Mouse (Mus musculus) midbrain, embryonic 16.5 days (tissue): Measurements from ENCODE around the gene Sec62. TPM values are rescaled to one million over a fixed set of nuclear protein-coding genes. Genes with fewer than 3 reads are reported as not detected.

Experiments used
- ATAC-seq: fragments of 200-750 bp; cut with Nextera tagmentation; 2 replicates; pipeline ENCODE4 v1.8.0; 2017; ENCODE audit warnings: moderate TSS enrichment
- H3K27ac ChIP-seq: fragments of 300-500 bp; sonication (generic); 2 replicates; pipeline ENCODE4 v1.5.1; 2014; ENCODE audit warnings: mild to moderate bottlenecking, low read length, mixed read lengths
- H3K27me3 ChIP-seq: fragments of 300-500 bp; sonication (generic); 2 replicates; pipeline ENCODE4 v1.6.1; 2014; ENCODE audit warnings: low read depth, low read length, mixed read lengths; ENCODE audit not compliant: control insufficient read depth, insufficient read depth
- H3K36me3 ChIP-seq: fragments of 300-500 bp; sonication (generic); 2 replicates; pipeline ENCODE4 v1.6.1; 2014; ENCODE audit warnings: mild to moderate bottlenecking, low read length, moderate library complexity, mixed read lengths; ENCODE audit not compliant: control insufficient read depth, insufficient read depth
- H3K4me1 ChIP-seq: fragments of 300-500 bp; sonication (generic); 2 replicates; pipeline ENCODE4 v1.6.1; 2014; ENCODE audit warnings: mild to moderate bottlenecking, low read length, mixed read lengths; ENCODE audit not compliant: control insufficient read depth, insufficient read depth
- H3K4me2 ChIP-seq: fragments of 300-500 bp; sonication (generic); 2 replicates; pipeline ENCODE4 v1.6.1; 2014; ENCODE audit warnings: mild to moderate bottlenecking, low read length, mixed read lengths
- H3K4me3 ChIP-seq: fragments of 300-500 bp; sonication (generic); 2 replicates; pipeline ENCODE4 v1.5.1; 2014; ENCODE audit warnings: low read depth, mild to moderate bottlenecking, low read length, moderate library complexity, mixed read lengths
- H3K9ac ChIP-seq: fragments of 300-500 bp; sonication (generic); 2 replicates; pipeline ENCODE4 v1.6.1; 2014; ENCODE audit warnings: low read depth, low read length, mixed read lengths
- H3K9me3 ChIP-seq: fragments of 300-500 bp; sonication (generic); replicated peaks from 2 replicates; pipeline ENCODE4 v1.6.1; 2014; ENCODE audit warnings: mild to moderate bottlenecking, low read length, mixed read lengths; ENCODE audit not compliant: control insufficient read depth, poor library complexity, severe bottlenecking
- WGBS: fragments of 180-500 bp; shearing (Covaris S2); extraction: QIAGEN DNeasy Blood & Tissue Kit; methylation state at CpG from one replicate; pipeline ENCODE4 v1.1.7; 2014; 5-methylcytosine and 5-hydroxymethylcytosine counted together
- polyA plus RNA-seq: library from polyadenylated mRNA; unstranded; fragments of >200 nt; fragmentation: Nextera tagmentation; extraction: Ambion mirVana; gene quantifications from 2 replicates; pipeline ENCODE4 v1.2.1, GENCODE M21; 2015

Sec62 gene
- polyA plus RNA-seq, 1 experiment from 2014 or later, result 82.8 TPM

GRCm38 (mm10) chr3:30818630-30819125 lies 26.0 kb downstream of the Sec62 start:
- 97% methylated on average over 16 of the region's 16 CpGs for WGBS
- Histone ChIP-seq H3K9ac (no peak overlapping the region), H3K27ac (no peak overlapping the region), H3K27me3 (no peaks in the 10 kb centered on the region), H3K4me3 (no peak overlapping the region), H3K36me3 (peaks cover 29% of the 10 kb centered on the region), H3K4me1 (no peaks in the 10 kb centered on the region), H3K4me2 (no peak overlapping the region), H3K9me3 (no peaks in the 10 kb centered on the region)
- ATAC-seq, result no peak

- Histone ChIP-seq H3K9me3 (no peaks in the 10 kb centered on the region), H3K4me1 (no peaks in the 10 kb centered on the region), H3K27ac (no peak overlapping the region), H3K4me2 (no peak overlapping the region), H3K4me3 (no peak overlapping the region), H3K36me3 (peaks cover 19% of the 10 kb centered on the region), H3K27me3 (no peaks in the 10 kb centered on the region), H3K9ac (no peak overlapping the region)
- ATAC-seq, result no peak
- 93% methylated on average over 8 of the region's 8 CpGs for WGBS
Observed at GRCm38 (mm10) chr3:30822163-30822562, 29.5 kb downstream of the Sec62 start.

- Histone ChIP-seq H3K9ac (no peak overlapping the region), H3K4me1 (no peaks in the 10 kb centered on the region), H3K9me3 (no peaks in the 10 kb centered on the region), H3K4me2 (no peak overlapping the region), H3K27me3 (no peaks in the 10 kb centered on the region), H3K27ac (no peak overlapping the region), H3K4me3 (no peak overlapping the region), H3K36me3 (peaks cover 8% of the 10 kb centered on the region)
- WGBS, result 99% methylated on average over 5 of the region's 5 CpGs
- ATAC-seq, result no peak
Observed at GRCm38 (mm10) chr3:30826069-30826468, 33.4 kb downstream of the Sec62 start.

GRCm38 (mm10) chr3:30831848-30832606 lies 39.4 kb downstream of the Sec62 start:
- H3K4me1 ChIP-seq, result no peaks in the 10 kb centered on the region
- no peaks in the 10 kb centered on the region for H3K36me3 ChIP-seq
- H3K27ac ChIP-seq, result no peak overlapping the region
- ATAC-seq, result no peak
- H3K4me3 ChIP-seq, result no peak overlapping the region
- no peaks in the 10 kb centered on the region for H3K27me3 ChIP-seq
- 79% methylated on average over 15 of the region's 15 CpGs for WGBS
- no peak overlapping the region for H3K4me2 ChIP-seq
- H3K9ac ChIP-seq, result no peak overlapping the region
- no peaks in the 10 kb centered on the region for H3K9me3 ChIP-seq

GRCm38 (mm10) chr3:30833254-30833653 lies 40.6 kb downstream of the Sec62 start:
- Histone ChIP-seq H3K36me3 (no peaks in the 10 kb centered on the region), H3K4me3 (no peak overlapping the region), H3K4me1 (no peaks in the 10 kb centered on the region), H3K9me3 (peaks cover 3% of the 10 kb centered on the region; the same call in 1 of the 2 replicates), H3K4me2 (no peak overlapping the region), H3K9ac (no peak overlapping the region), H3K27me3 (no peaks in the 10 kb centered on the region), H3K27ac (no peak overlapping the region)
- 82% methylated on average over 3 of the region's 3 CpGs for WGBS
- ATAC-seq, result no peak

GRCm38 (mm10) chr3:30845755-30846154 lies 53.1 kb downstream of the Sec62 start:
- ATAC-seq, result no peak
- H3K27ac ChIP-seq, result no peak overlapping the region
- H3K36me3 ChIP-seq, result no peaks in the 10 kb centered on the region
- no peaks in the 10 kb centered on the region for H3K4me1 ChIP-seq
- no peak overlapping the region for H3K4me2 ChIP-seq
- no peaks in the 10 kb centered on the region for H3K27me3 ChIP-seq
- H3K9me3 ChIP-seq, result no peaks in the 10 kb centered on the region
- H3K9ac ChIP-seq, result no peak overlapping the region
- no peak overlapping the region for H3K4me3 ChIP-seq
- WGBS, result 38% methylated on average over 2 of the region's 2 CpGs

- H3K27ac ChIP-seq, result no peak overlapping the region
- H3K4me3 ChIP-seq, result no peak overlapping the region
- no peaks in the 10 kb centered on the region for H3K36me3 ChIP-seq
- no peak overlapping the region for H3K9ac ChIP-seq
- H3K27me3 ChIP-seq, result no peaks in the 10 kb centered on the region
- ATAC-seq, result no peak
- H3K9me3 ChIP-seq, result no peaks in the 10 kb centered on the region
- 55% methylated on average over 1 of the region's 1 CpGs for WGBS
- H3K4me2 ChIP-seq, result no peak overlapping the region
- no peaks in the 10 kb centered on the region for H3K4me1 ChIP-seq
Observed at GRCm38 (mm10) chr3:30847413-30847812, 54.7 kb downstream of the Sec62 start.

GRCm38 (mm10) chr3:30851422-30851821 lies 58.7 kb downstream of the Sec62 start:
- H3K36me3 ChIP-seq, result no peaks in the 10 kb centered on the region
- H3K4me3 ChIP-seq, result no peak overlapping the region
- no peak overlapping the region for H3K9ac ChIP-seq
- ATAC-seq, result no peak
- no peaks in the 10 kb centered on the region for H3K9me3 ChIP-seq
- H3K4me2 ChIP-seq, result no peak overlapping the region
- peaks cover 12% of the 10 kb centered on the region for H3K27me3 ChIP-seq
- H3K4me1 ChIP-seq, result 0 out of 2 replicates have a peak, but pooled peaks cover 2% of the 10 kb centered on the region
- WGBS, result 83% methylated on average over 6 of the region's 6 CpGs
- no peak overlapping the region for H3K27ac ChIP-seq

- 0 out of 2 replicates have a peak, but pooled peaks cover 2% of the 10 kb centered on the region for H3K4me1 ChIP-seq
- no peak overlapping the region for H3K9ac ChIP-seq
- H3K27me3 ChIP-seq, result peaks cover 12% of the 10 kb centered on the region
- no peaks in the 10 kb centered on the region for H3K9me3 ChIP-seq
- H3K27ac ChIP-seq, result no peak overlapping the region
- no peak overlapping the region for H3K4me2 ChIP-seq
- no peak overlapping the region for H3K4me3 ChIP-seq
- WGBS, result 94% methylated on average over 5 of the region's 5 CpGs
- ATAC-seq, result no peak
- H3K36me3 ChIP-seq, result no peaks in the 10 kb centered on the region
Observed at GRCm38 (mm10) chr3:30853596-30853995, 60.9 kb downstream of the Sec62 start.
